Mouse (Mus musculus): ENCODE results near the gene Sh3pxd2a.

- TF ChIP-seq CTCF (conservative IDR thresholded peaks at IDR 0.05; ENCODE audit: insufficient read depth, insufficient read length, low read depth, low read length): no peak
- no peak for TF ChIP-seq POLR2A (IDR thresholded peaks at IDR 0.05; ENCODE audit: low read depth, low read length)
Measured at GRCm38 (mm10) chr19:47444488-47444887, 19.7 kb downstream of the Sh3pxd2a start.
